Mouse (Mus musculus): ENCODE measurements around the gene Gli1.
A peak's percentile ranks its signal among the peaks of the same experiment; 100 is the strongest.

Gene Gli1

GRCm38 (mm10) chr10:127341891-127342639 lies at the start of gene Gli1:
Gli1 (minus strand) TSS chr10:127341974.
- DNase-seq (ENCODE audit: low read depth): peak; percentile 62

- no peak for DNase-seq (ENCODE audit: low read depth)
Observed at GRCm38 (mm10) chr10:127381743-127382134, 40.0 kb upstream of the Gli1 start.

- peak; percentile 13 for DNase-seq (ENCODE audit: low read depth)
Observed at GRCm38 (mm10) chr10:127380767-127381742, 39.3 kb upstream of the Gli1 start.

DNA sequence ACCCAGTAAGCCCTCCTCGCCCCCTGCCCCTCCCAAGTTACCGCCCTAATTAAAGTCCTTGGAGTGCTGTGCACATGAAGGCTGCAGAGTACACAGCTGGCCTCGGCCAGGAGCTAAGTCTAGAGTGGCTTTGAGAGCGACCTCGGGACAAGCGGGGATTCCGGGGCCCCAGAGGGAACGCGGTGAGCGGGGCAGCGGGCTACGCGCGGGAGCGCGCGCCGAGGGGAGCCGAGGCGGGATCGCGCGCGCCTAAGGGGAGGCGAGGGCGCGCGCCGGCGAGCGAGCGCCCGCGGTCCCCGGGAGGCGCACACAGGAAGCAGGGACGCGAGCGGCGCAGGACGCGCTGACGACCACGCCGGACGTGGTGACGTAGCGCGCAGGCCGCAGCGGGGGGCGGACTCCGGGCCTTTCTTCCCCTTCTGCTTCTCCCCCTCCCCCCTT lies 38.5 kb upstream of the Gli1 start, which contains the start of gene R3hdm2:
TSS of gene R3hdm2 (plus strand) at position 77 of the 441 bp plus-strand sequence.
- peak; percentile 58 for DNase-seq (ENCODE audit: low read depth)

DNA sequence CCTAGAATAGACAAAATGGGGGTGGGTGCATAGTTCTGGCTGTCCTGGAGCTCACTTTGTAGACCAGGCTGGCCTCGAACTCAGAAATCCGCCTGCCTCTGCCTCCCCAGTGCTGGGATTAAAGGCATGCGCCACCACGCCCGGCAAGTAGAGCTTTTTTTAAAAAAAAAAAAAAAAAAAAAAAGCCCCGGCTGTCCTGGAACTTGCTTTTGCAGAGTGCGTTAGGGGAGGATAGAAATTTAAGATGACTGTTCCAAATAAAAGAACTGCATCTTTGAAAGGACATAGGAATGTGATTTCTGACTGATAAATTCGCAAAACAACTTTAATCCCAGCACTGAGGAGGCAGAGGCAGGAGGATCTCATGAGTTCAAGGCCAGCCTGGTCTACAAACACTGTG lies 37.9 kb upstream of the Gli1 start:
- no peak for DNase-seq (ENCODE audit: low read depth)

DNA sequence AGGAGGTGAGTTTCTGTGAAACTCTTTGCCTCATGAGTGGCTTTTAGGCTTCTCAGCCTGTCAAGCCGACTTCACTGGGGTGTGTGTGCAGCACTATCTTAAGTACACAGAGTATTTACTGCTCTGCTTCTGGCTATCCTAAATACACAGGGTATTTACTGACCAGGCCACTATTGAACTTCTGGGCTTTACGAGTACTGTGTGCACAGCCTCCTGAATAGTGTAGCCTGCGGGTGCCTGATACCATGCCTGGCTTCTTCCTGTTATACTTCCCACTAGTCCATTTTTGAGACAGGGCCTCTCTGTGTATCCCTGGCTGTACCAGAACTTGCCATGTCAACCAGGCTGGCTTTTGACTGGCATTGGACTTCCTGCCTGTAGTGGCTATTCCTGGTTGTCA lies 35.9 kb upstream of the Gli1 start:
- no peak for DNase-seq (ENCODE audit: low read depth)

DNA sequence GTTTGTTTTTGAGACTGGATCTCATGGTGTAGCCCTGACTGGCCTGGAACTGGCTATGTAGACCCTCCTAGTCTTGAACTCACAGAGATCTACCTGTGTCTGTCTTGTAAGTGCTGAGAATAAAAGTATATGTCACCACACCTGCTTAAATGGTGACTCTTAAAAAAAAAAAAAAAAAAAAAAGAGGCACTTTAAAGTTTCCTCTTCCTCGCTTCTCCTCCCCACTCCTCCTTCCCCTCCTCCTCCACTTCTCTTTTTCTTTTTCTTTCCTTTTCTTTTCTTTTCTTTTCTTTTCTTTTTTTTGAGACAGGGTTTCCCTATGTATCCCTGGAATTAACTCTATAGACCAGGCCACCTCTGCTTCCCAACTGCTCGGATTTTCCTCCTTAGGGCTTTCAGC lies 29.2 kb upstream of the Gli1 start:
- DNase-seq (ENCODE audit: low read depth): no peak

- no peak for DNase-seq (ENCODE audit: low read depth)
Observed at GRCm38 (mm10) chr10:127369834-127370820, 28.4 kb upstream of the Gli1 start, which contains the start of gene Inhbc. Inhbc (minus strand) TSS chr10:127370431.

- no peak for DNase-seq (ENCODE audit: low read depth)
Observed at GRCm38 (mm10) chr10:127368273-127368672, 26.5 kb upstream of the Gli1 start.

- no peak for DNase-seq (ENCODE audit: low read depth)
Observed at GRCm38 (mm10) chr10:127367116-127367515, 25.3 kb upstream of the Gli1 start.

DNA sequence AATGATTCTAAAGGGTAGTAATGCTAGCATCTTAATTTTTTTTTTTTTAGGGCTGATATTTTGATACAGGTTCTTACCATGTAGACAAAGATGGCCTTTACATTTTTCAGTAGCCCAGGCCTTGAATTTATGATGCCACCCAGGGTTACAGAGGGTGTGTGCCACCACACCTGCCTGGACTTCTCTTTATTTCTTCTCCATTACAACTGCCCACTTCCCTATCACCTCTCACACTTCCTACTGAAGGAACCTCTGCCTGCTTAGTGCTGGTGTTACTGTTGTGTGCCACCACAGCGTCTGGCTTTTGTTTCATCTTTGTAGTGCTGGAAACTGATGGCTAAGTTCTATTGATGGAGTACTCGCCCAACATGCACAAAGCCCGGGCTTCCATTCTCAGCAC lies 18.9 kb upstream of the Gli1 start:
- no peak for DNase-seq (ENCODE audit: low read depth)

GRCm38 (mm10) chr10:127355336-127355735 lies 13.6 kb upstream of the Gli1 start:
- DNase-seq (ENCODE audit: low read depth): no peak

GRCm38 (mm10) chr10:127353909-127354895 lies 12.4 kb upstream of the Gli1 start, which contains the start of gene Inhbe:
Inhbe (minus strand) TSS chr10:127354411.
- no peak for DNase-seq (ENCODE audit: low read depth)

DNA sequence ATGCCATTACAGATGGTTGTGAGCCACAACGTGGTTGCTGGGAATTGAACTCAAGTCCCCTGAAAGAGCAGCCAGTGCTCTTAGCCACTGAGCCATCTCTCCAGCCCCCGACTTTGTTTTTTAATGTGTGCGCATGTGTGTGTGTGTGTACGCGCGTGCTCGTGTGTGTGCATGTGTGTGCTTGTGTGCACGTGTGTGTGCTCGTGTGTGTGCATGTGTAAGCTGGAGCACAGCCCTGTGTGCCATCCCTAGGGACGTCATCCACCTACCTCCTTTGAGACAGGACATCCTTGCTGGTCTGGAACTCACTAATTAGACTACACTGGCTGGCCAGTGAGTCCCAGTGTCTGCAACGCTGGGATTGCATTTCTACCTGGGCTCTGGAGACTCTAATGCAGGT lies 11.0 kb upstream of the Gli1 start:
- DNase-seq (ENCODE audit: low read depth): no peak

- DNase-seq (ENCODE audit: low read depth): no peak
Observed at GRCm38 (mm10) chr10:127352187-127352586, 10.4 kb upstream of the Gli1 start.

- no peak for DNase-seq (ENCODE audit: low read depth)
Observed at GRCm38 (mm10) chr10:127351719-127352118, 9.9 kb upstream of the Gli1 start.

GRCm38 (mm10) chr10:127351285-127351595 lies 9.5 kb upstream of the Gli1 start:
- no peak for DNase-seq (ENCODE audit: low read depth)

- DNase-seq (ENCODE audit: low read depth): peak; percentile 28
Observed at GRCm38 (mm10) chr10:127350594-127351284, 9.0 kb upstream of the Gli1 start.

GRCm38 (mm10) chr10:127349810-127350209 lies 8.0 kb upstream of the Gli1 start:
- no peak for DNase-seq (ENCODE audit: low read depth)

DNA sequence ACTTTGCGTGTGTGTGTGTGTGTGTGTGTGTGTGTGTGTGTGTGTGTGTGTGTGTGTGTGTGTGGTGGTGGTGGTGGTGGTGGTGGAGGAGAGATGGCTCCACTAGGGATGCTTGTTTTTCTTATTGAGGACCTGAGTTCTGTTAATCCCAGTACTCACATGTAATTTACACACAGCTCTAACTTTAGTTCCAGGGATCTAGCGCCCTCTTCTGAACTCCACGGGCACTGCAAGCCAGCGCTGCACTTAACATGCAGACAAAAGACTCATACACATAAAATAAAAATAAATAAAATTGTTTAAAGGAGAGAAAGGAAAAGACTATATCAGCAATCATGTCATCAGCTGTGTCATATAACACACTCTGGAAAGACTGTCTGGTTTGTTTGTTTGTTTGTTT lies 7.2 kb upstream of the Gli1 start:
- DNase-seq (ENCODE audit: low read depth): no peak

Data from fibroblast of lung, adult 2 months (primary cell).